Mouse (Mus musculus): ENCODE data around the gene Tubb2b.

The Tubb2b gene

GRCm38 (mm10) chr13:34136605-34137004, 6.3 kb upstream of the Tubb2b start:
- DNase-seq (ENCODE audit: low read depth, low spot score): no peak

DNA sequence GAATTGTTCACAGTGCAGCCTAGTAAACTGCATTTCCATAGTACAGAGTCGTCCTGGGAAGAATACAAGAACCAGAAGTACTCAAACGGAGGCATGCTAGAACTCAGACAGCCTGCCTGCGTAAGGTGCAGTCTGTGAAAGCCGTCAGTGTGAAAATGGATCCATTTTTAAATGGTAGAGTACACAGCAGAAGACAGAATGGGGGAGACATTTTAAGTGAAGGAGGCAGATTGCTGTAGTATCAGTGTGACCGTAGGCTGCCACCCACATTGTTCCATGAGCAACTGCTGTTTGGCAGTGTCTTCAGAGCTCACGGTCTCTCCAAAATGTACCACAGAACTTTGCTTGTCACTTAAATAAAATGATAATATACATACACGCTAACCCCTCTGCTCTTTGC, 4.0 kb upstream of the Tubb2b start:
- DNase-seq (ENCODE audit: low read depth, low spot score): no peak

GRCm38 (mm10) chr13:34133326-34134071, 3.2 kb upstream of the Tubb2b start:
- DNase-seq (ENCODE audit: low read depth, low spot score): no peak

GRCm38 (mm10) chr13:34132875-34133274, 2.6 kb upstream of the Tubb2b start:
- DNase-seq (ENCODE audit: low read depth, low spot score): no peak

- no peak for DNase-seq (ENCODE audit: low read depth, low spot score)
Observed at GRCm38 (mm10) chr13:34132299-34132698, 2.0 kb upstream of the Tubb2b start.

DNA sequence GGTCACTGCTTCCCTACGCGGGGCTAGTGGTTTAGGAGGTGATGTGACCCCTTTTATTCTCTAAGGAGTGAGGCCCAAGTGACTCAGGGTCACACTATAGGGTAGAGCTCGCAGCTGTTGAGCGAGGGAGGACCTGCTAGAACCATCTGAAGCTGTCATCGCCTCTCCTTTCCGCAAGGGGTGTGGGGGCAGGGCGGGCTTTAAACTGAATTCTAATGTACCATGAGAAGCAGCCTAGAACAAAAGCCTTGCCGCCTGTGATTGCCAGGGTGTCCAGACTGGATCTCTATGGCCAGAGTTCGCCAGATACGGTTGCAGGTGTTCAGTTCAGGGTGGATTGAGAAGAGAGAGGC, 1.4 kb upstream of the Tubb2b start:
- DNase-seq (ENCODE audit: low read depth, low spot score): no peak

DNA sequence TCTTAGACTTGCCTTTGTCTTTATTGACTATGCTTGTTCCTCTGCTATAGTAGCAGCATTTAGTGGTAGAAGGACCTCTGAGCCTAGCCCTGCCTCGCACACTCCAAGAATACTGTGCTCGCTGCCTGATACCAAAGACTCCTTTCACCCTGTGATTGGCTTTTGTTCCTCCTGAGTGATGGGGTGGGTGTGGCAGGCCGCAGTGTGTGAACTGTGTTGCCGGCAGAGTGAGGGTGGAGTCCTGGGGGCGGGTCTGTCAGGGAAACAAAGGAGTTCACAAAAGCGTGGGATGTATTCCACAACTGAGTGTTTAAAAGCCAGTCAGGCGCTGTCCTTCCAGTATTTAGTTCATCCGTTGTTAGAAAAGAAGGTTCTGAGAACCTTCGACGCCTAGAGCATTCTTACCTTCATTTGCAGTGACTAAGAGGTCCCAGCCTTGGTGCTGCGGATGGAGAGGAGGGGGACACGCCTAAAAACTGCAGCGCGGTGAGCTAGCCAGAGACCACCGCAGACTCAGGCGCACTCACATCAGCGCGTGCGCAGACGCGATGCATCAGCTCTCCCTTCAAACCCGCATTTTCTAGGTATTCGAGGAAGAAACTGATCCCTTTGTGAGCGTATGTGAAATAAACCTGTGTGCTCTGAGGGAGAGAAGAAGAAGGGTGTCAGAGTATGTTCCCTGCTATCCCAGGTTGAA, 893 bp upstream of the Tubb2b start:
- DNase-seq (ENCODE audit: low read depth, low spot score): no peak

DNA sequence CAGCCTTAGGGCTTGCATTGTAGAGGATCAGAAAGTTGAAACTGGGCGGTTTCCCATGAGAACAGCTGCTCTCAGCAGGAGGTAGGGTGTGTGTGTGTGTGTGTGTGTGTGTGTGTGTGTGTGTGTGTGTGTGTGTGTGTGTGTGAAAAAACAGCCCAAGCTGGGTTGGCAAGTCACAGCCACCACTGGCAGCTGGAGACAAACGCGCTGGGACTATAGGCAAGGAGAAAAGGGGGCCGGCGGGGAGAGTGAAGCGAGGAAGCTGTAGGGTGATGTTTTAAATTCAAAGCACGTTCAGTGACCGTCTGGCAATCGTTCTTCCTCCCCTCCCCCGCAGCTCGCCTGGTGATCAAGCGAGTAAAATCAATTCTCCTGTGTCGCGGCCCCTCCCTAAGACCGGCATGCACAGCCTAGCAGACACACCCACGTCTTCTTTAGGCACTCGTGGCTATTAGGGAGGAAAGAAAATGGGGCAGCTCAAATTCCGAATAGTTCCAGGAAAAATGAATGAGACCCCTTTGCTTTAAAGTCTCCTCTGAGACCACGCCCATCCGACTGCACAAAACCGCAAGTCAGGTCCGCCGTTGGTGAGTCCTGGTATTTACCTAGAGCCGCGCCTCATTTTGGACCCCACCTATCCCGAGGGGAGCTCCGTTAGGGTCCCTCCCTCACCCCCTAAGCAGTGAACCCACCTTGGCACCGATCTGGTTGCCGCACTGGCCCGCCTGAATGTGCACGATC, 611 bp downstream of the Tubb2b start:
- DNase-seq (ENCODE audit: low read depth, low spot score): no peak

DNA sequence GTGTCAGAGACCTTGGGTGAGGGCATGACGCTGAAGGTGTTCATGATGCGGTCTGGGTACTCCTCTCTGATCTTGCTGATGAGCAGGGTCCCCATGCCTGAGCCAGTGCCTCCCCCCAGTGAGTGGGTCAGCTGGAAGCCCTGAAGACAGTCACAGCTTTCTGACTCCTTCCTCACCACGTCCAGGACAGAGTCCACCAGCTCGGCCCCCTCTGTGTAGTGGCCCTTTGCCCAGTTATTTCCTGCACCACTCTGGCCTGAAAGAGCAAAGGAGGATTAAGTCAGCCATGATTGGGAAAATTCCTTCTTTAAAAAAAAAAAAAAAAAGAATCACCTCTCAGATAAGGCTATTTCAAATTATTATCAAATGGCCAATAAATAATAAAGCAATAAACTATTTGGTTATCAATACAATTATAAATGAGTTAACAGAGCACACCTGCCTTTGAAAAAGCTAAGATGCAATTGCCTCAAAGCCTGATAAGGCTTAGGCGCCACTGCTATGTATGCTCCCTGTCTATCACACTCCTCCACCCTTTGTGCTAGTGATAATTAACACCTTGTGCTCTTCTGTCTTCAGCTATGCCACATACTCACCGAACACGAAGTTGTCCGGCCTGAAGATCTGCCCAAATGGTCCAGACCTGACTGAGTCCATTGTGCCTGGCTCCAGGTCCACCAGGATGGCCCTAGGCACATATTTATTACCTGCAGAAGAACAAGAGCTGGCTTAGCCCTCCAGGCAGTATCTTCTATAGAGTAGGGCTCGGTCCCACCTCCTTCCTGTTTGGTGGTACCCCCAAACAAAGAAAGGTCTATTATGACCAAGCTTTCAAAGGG, 1.8 kb downstream of the Tubb2b start:
- no peak for DNase-seq (ENCODE audit: low read depth, low spot score)

DNA sequence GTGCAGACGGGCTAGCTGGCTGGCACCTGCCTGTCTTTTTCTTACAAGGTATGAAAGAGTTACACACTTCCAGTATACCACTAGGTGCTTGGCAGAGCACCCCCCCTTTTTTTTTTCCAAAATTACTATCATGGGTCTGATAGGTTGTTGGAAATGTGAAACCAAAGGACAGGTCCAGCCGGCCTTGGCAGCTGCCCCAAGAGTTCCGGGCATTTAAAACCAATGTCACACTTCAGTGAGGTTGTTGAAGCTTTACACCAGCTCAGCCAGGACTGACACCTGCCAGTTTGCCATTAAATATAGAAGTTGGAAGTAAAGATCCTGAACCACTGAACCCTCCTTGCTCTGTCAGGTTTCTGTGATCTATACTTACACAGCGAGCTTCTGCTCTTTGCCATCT, 4.6 kb downstream of the Tubb2b start:
- no peak for DNase-seq (ENCODE audit: low read depth, low spot score)

DNA sequence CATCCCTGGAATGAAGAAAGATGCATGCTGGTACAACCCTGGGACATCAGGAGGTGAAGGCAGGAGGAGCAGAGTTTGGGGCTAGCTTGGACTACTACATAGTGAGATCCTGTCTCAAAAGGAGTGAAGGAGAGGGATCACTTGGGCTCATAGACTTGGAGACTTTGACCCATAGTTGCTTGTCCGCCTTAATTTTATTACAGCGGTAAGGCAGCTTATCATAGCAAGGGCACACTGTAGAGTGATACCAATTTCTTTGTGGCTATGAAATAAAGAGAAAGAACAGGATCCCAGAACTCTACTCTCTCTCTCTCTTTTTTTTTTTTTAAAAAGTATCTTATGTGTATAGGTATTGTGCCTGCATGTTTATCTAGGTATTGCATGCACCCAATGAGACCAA, 9.7 kb downstream of the Tubb2b start:
- DNase-seq (ENCODE audit: low read depth, low spot score): no peak

- DNase-seq (ENCODE audit: low read depth, low spot score): no peak
Observed at GRCm38 (mm10) chr13:34119406-34119805, 10.9 kb downstream of the Tubb2b start.

GRCm38 (mm10) chr13:34118816-34119215, 11.4 kb downstream of the Tubb2b start:
- no peak for DNase-seq (ENCODE audit: low read depth, low spot score)

- DNase-seq (ENCODE audit: low read depth, low spot score): no peak
Observed at GRCm38 (mm10) chr13:34116508-34116907, 13.8 kb downstream of the Tubb2b start.

- DNase-seq (ENCODE audit: low read depth, low spot score): no peak
Observed at GRCm38 (mm10) chr13:34114654-34115053, 15.6 kb downstream of the Tubb2b start.

- DNase-seq (ENCODE audit: low read depth, low spot score): no peak
Observed at GRCm38 (mm10) chr13:34113086-34113485, 17.2 kb downstream of the Tubb2b start.

- no peak for DNase-seq (ENCODE audit: low read depth, low spot score)
Observed at GRCm38 (mm10) chr13:34112369-34113081, 17.7 kb downstream of the Tubb2b start.

GRCm38 (mm10) chr13:34111878-34112277, 18.4 kb downstream of the Tubb2b start:
- DNase-seq (ENCODE audit: low read depth, low spot score): no peak

DNA sequence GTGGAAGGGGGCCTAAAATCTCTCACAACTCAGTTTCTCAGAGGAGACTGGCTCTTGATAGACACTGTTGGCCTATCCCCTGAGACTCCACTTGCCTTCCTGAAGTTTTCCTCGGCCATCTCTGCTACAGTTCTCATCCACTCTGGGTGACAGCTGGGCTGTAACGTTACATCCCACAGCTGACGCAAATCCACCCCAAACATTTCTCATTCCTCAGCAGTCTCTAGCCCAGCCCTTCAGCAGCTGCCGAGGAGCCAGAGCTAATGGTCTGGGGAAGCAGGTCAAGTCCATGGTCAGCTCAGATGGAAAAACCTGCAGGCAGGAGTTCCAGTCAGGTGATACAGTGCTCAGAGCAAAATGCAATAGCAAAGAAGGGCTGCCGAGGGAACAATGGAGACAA, 19.2 kb downstream of the Tubb2b start:
- DNase-seq (ENCODE audit: low read depth, low spot score): no peak

- no peak for DNase-seq (ENCODE audit: low read depth, low spot score)
Observed at GRCm38 (mm10) chr13:34109677-34110058, 20.6 kb downstream of the Tubb2b start.

DNA sequence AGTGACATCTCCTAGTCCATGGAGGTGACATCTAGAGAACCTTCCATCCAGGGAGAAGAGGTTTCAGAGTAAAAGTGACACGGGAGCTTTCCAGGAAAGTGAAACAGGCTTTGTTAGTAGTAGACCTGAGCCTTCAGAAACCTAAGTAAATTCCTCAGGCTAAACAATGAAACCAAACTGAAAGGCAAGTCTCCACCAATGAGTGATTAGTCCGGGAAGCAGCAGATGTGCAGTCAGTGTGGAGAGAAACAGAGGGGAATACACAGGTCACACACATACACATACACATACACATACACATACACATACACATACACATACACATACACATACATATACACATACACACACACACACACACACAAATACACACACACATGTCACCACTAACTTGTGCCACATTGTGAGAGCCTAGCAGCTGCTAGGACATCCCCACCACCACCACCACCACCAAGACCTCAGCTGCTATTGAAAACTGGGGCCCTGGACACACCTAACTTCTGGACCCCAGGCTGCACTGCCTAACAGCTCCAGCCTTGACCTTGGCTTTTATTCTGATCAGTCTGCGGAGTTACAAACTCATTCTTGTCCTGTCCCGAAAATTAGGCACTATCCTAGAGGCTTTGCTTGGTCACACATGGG, 21.1 kb downstream of the Tubb2b start:
- DNase-seq (ENCODE audit: low read depth, low spot score): no peak

Data from c-Kit-negative CD71-positive TER-119-positive erythroid progenitor cells, embryonic 14.5 days (primary cell).